In the genomic region with DNA sequence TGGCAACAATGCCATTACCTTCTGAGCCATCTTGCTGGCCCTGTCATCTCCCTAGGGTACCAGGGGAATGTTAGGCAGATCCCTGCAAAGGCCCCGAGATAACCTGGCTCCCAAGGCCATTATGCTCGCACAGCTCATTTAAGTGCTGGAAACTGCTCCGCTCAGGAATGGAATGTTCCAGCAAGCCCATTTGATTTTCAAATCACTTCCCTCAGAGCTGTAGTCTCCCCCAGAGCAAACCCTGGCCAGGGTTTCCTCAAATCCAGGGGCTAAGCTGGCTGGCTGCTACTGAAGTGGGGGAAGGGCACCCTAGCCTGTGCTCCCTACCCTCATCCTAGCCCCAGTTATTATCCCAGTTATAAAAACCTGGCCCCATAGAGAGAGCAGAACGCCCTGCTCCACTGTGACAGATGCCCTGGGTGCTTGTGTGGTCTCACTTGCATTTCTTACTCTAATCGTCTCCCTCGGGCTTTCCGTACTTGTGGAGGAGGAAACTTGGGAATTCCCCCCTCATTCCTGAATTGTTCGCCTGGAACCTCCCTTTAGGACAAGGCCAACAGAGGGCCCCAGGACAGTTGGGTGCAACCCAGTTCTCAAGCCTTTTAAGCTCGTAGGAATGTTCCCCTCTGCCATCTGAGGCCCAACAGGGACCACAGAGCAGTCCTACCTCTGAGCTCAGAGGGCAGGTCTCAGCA, we compare ENCODE assay signal across 18 mouse cellular contexts.
DNase-seq lines count a peak whose midpoint lies in the region; ATAC-seq and TF ChIP-seq lines count a peak whose summit lies in the region.
"Had no signal": no experiment of that assay in that cellular context is flagged by ENCODE, and none has a peak within 500 bp of the region (broad histone marks: within the 10 kb centered on the region; RNA-seq: fewer than 3 reads in every experiment).

No protein-coding gene starts in this region.

- 0 out of 2 replicates have a peak, but pooled peaks cover 5% of the 10 kb centered on the region for H3K4me1 ChIP-seq in heart, postnatal 0 days (ENCODE audit: control insufficient read depth, insufficient read depth)
- peaks cover 9% of the 10 kb centered on the region for H3K4me1 ChIP-seq in embryonic facial prominence, embryonic 13.5 days
- peaks cover 15% of the 10 kb centered on the region for H3K4me1 ChIP-seq in kidney, embryonic 16.5 days (ENCODE audit: insufficient read depth, low read length)
- H3K4me1 ChIP-seq in lung, postnatal 0 days (ENCODE audit: insufficient read depth, low read depth, low read length): no peaks in the 10 kb centered on the region
- H3K4me1 ChIP-seq: liver, embryonic 12.5 days; lung, embryonic 15.5 days; neural tube, embryonic 13.5 days; stomach, embryonic 15.5 days had no signal

- TF ChIP-seq CTCF in heart, postnatal 0 days (IDR thresholded peaks at IDR 0.05; ENCODE audit: low read depth): no peak
- no peak for TF ChIP-seq CTCF in lung, postnatal 0 days (IDR thresholded peaks at IDR 0.05)

- no peak overlapping the region for H3K9ac ChIP-seq in heart, postnatal 0 days (replicated peaks; ENCODE audit: low read depth, low read length)
- peak overlapping the region; percentile 27; the same call in 1 of the 2 replicates for H3K9ac ChIP-seq in embryonic facial prominence, embryonic 13.5 days
- H3K9ac ChIP-seq in kidney, embryonic 16.5 days (replicated peaks; ENCODE audit: low read length): 0 out of 2 replicates have a peak overlapping the region, but pooled peaks have one; percentile 13
- H3K9ac ChIP-seq in lung, postnatal 0 days (replicated peaks; ENCODE audit: low read depth): no peak overlapping the region
- H3K9ac ChIP-seq: liver, embryonic 12.5 days; lung, embryonic 15.5 days; stomach, embryonic 15.5 days had no signal

- peak; percentile 32 for DNase-seq in heart, postnatal 0 days (ENCODE audit: low spot score)
- no peak for DNase-seq in heart, postnatal 4 days
- DNase-seq in ZHBTc4 (ENCODE audit: low read depth, low spot score): peak; percentile 45
- DNase-seq in thymus, postnatal 0 days (ENCODE audit: low spot score): no peak
- DNase-seq in lung, postnatal 0 days (ENCODE audit: low spot score): no peak
- DNase-seq in spleen, adult 12 weeks (ENCODE audit: low spot score): no peak
- DNase-seq: cerebellum, postnatal 25 days; gastrocnemius, postnatal 25 days; heart, postnatal 36 days; spleen, adult 18-20 months; thymus, postnatal 25 days had no signal

- H3K27ac ChIP-seq in heart, postnatal 0 days (ENCODE audit: low read depth): no peak overlapping the region
- H3K27ac ChIP-seq in embryonic facial prominence, embryonic 13.5 days: no peak overlapping the region
- H3K27ac ChIP-seq in kidney, embryonic 16.5 days (ENCODE audit: low read length): peak overlapping the region; percentile 88
- no peak overlapping the region for H3K27ac ChIP-seq in lung, postnatal 0 days (ENCODE audit: low read length)
- H3K27ac ChIP-seq: liver, embryonic 12.5 days; lung, embryonic 15.5 days; neural tube, embryonic 13.5 days; stomach, embryonic 15.5 days had no signal

- no peak for TF ChIP-seq EP300 in heart, postnatal 0 days (IDR thresholded peaks at IDR 0.05; ENCODE audit: low read depth)
- no peak for TF ChIP-seq EP300 in lung, postnatal 0 days (IDR thresholded peaks at IDR 0.05)

- H3K4me2 ChIP-seq in heart, postnatal 0 days (ENCODE audit: low read depth, low read length): no peak overlapping the region
- H3K4me2 ChIP-seq in embryonic facial prominence, embryonic 13.5 days: no peak overlapping the region
- H3K4me2 ChIP-seq in kidney, embryonic 16.5 days (replicated peaks; ENCODE audit: low read depth, low read length): no peak overlapping the region
- no peak overlapping the region for H3K4me2 ChIP-seq in lung, postnatal 0 days (replicated peaks; ENCODE audit: low read depth, low read length)
- H3K4me2 ChIP-seq: liver, embryonic 12.5 days; lung, embryonic 15.5 days; neural tube, embryonic 13.5 days; stomach, embryonic 15.5 days had no signal

- H3K36me3 ChIP-seq in heart, postnatal 0 days (replicated peaks; ENCODE audit: control insufficient read depth, insufficient read depth, low read length): no peaks in the 10 kb centered on the region
- H3K36me3 ChIP-seq in embryonic facial prominence, embryonic 13.5 days: no peaks in the 10 kb centered on the region
- H3K36me3 ChIP-seq in kidney, embryonic 16.5 days (ENCODE audit: insufficient read depth, low read length): no peaks in the 10 kb centered on the region
- no peaks in the 10 kb centered on the region for H3K36me3 ChIP-seq in lung, postnatal 0 days (ENCODE audit: insufficient read depth, low read length)
- H3K36me3 ChIP-seq: liver, embryonic 12.5 days; lung, embryonic 15.5 days; neural tube, embryonic 13.5 days; stomach, embryonic 15.5 days had no signal

- WGBS in heart, postnatal 0 days: 28% methylated on average over 9 of the region's 9 CpGs
- WGBS in embryonic facial prominence, embryonic 13.5 days: 46% methylated on average over 9 of the region's 9 CpGs
- WGBS in kidney, embryonic 16.5 days: 26% methylated on average over 9 of the region's 9 CpGs
- 51% methylated on average over 9 of the region's 9 CpGs for WGBS in lung, postnatal 0 days

- no peaks in the 10 kb centered on the region for H3K27me3 ChIP-seq in heart, postnatal 0 days (ENCODE audit: control insufficient read depth, insufficient read depth, low read length)
- no peaks in the 10 kb centered on the region for H3K27me3 ChIP-seq in embryonic facial prominence, embryonic 13.5 days
- H3K27me3 ChIP-seq in kidney, embryonic 16.5 days (ENCODE audit: insufficient read depth, low read length): no peaks in the 10 kb centered on the region
- no peaks in the 10 kb centered on the region for H3K27me3 ChIP-seq in lung, postnatal 0 days (replicated peaks; ENCODE audit: insufficient read depth, low read length)
- H3K27me3 ChIP-seq: liver, embryonic 12.5 days; lung, embryonic 15.5 days; neural tube, embryonic 13.5 days; stomach, embryonic 15.5 days had no signal

- no peaks in the 10 kb centered on the region for H3K9me3 ChIP-seq in heart, postnatal 0 days (replicated peaks; ENCODE audit: control insufficient read depth, low read length)
- no peaks in the 10 kb centered on the region for H3K9me3 ChIP-seq in embryonic facial prominence, embryonic 13.5 days
- no peaks in the 10 kb centered on the region for H3K9me3 ChIP-seq in kidney, embryonic 16.5 days (ENCODE audit: low read length)
- no peaks in the 10 kb centered on the region for H3K9me3 ChIP-seq in lung, postnatal 0 days (ENCODE audit: low read length)
- H3K9me3 ChIP-seq: liver, embryonic 12.5 days; lung, embryonic 15.5 days; neural tube, embryonic 13.5 days; stomach, embryonic 15.5 days had no signal

- H3K4me3 ChIP-seq in heart, postnatal 0 days (ENCODE audit: low read depth, low read length): no peak overlapping the region
- no peak overlapping the region for H3K4me3 ChIP-seq in embryonic facial prominence, embryonic 13.5 days
- no peak overlapping the region for H3K4me3 ChIP-seq in kidney, embryonic 16.5 days (ENCODE audit: low read length)
- H3K4me3 ChIP-seq in lung, postnatal 0 days (ENCODE audit: low read depth, low read length): no peak overlapping the region
- H3K4me3 ChIP-seq: liver, embryonic 12.5 days; lung, embryonic 15.5 days; neural tube, embryonic 13.5 days; stomach, embryonic 15.5 days had no signal

- peak; percentile 73; the same call in 1 of the 2 replicates for ATAC-seq in heart, postnatal 0 days (ENCODE audit: insufficient read depth, low read depth)
- no peak for ATAC-seq in embryonic facial prominence, embryonic 13.5 days (ENCODE audit: insufficient number of reproducible peaks, insufficient read depth, low FRiP score, low TSS enrichment, low read depth)
- peak; percentile 67 for ATAC-seq in kidney, embryonic 16.5 days (ENCODE audit: low FRiP score, low TSS enrichment)
- no peak for ATAC-seq in lung, postnatal 0 days
- ATAC-seq: CD4-positive, CD25-positive, alpha-beta regulatory T cell, adult 4 months; liver, embryonic 12.5 days had no signal

Comparison
In these comparisons a context has a peak if more than half of its experiments do, and no peak if none do; other contexts are left out.
1. DNase-seq: peak in heart, postnatal 0 days (single experiment) and ZHBTc4 (single experiment); none in heart, postnatal 4 days (single experiment), thymus, postnatal 0 days (single experiment), lung, postnatal 0 days (single experiment) and spleen, adult 12 weeks (single experiment).
2. ATAC-seq: peak in heart, postnatal 0 days (single experiment) and kidney, embryonic 16.5 days (single experiment); none in embryonic facial prominence, embryonic 13.5 days (single experiment) and lung, postnatal 0 days (single experiment).
3. H3K9ac ChIP-seq: peak in embryonic facial prominence, embryonic 13.5 days (single experiment) and kidney, embryonic 16.5 days (single experiment); none in heart, postnatal 0 days (single experiment) and lung, postnatal 0 days (single experiment).